Mouse (Mus musculus) left cerebral cortex, postnatal 10 days (tissue): ENCODE measurements around the gene Nusap1. TPM values are rescaled to one million over a fixed set of nuclear protein-coding genes. Genes with fewer than 3 reads are reported as not detected.
A peak's percentile ranks its signal among the peaks of the same experiment; 100 is the strongest.
"Not testable (repeated sequence)": the region's sequence is repeated elsewhere in the genome, so short reads cannot be mapped to it uniquely, and the experiment has no call there.

ENCODE experiments used
- DNase-seq, 2 experiments: peaks; one replicate each; pipeline ENCODE4 v3.0.0; 2021 to 2022; ENCODE audit warnings: low spot score in 2 of 2, mixed read lengths in 1 of 2; ENCODE audit errors: extremely low spot score in 1 of 2
- intact Hi-C: fragments of 180-260 bp; cut with DNase I; formaldehyde crosslinking; loops from one replicate; pipeline ENCODE4 v1.15.1; 2025
- total RNA-seq, 2 experiments: library from RNA; stranded (reverse); gene quantifications; 2 replicates each; pipeline ENCODE4 v1.2.3; 2021

The Nusap1 gene
- total RNA-seq, 2 experiments from 2014 or later: 1.6 to 2.2 TPM

- intact Hi-C loops: no loop called here
These were observed 3.2 kb downstream of the Nusap1 start for GRCm38 (mm10) chr2:119621302-119621701.

GRCm38 (mm10) chr2:119636781-119637180 is 18.7 kb downstream of the Nusap1 start:
- intact Hi-C loops: no loop called here
- DNase-seq: no peak

More at GRCm38 (mm10) chr2:119621302-119621701, 3.2 kb downstream of the Nusap1 start:
- DNase-seq: no peak

DNA sequence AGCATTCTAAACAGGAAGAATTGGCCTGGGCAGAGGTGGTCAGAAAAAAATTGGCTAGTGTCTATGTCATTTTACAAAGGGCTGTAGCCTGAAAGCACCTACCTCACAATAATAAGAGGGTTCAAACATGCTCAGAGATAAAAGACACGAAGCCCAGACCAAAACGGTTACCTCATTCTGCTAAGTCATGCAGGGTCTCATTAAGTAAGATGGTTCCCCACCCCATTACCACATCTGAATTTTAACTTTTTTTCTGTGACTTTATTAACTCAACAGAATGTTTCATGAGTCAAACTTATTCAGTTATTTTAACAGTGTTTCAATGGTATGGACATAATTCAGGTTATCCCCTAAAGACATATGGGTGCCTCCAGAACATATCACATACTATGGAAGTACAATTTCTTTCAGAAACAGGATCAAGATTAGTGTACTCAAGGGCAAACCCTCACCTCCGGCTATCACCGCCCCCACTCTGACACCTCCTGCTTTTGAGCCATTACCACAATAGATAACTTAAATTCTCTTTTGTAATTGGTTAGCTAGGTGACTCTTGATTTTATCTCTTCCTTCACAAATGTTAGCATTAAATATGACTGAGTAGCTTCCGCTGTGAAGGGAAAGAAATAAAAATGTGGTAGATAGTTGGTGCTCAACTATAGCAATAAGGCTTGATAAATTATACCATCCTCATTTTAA is 23.3 kb downstream of the Nusap1 start:
- intact Hi-C loops: no loop called here
- DNase-seq: no peak

- DNase-seq: no peak
- intact Hi-C loops: no loop called here
These were observed 26.2 kb downstream of the Nusap1 start for GRCm38 (mm10) chr2:119644254-119644653.

DNA sequence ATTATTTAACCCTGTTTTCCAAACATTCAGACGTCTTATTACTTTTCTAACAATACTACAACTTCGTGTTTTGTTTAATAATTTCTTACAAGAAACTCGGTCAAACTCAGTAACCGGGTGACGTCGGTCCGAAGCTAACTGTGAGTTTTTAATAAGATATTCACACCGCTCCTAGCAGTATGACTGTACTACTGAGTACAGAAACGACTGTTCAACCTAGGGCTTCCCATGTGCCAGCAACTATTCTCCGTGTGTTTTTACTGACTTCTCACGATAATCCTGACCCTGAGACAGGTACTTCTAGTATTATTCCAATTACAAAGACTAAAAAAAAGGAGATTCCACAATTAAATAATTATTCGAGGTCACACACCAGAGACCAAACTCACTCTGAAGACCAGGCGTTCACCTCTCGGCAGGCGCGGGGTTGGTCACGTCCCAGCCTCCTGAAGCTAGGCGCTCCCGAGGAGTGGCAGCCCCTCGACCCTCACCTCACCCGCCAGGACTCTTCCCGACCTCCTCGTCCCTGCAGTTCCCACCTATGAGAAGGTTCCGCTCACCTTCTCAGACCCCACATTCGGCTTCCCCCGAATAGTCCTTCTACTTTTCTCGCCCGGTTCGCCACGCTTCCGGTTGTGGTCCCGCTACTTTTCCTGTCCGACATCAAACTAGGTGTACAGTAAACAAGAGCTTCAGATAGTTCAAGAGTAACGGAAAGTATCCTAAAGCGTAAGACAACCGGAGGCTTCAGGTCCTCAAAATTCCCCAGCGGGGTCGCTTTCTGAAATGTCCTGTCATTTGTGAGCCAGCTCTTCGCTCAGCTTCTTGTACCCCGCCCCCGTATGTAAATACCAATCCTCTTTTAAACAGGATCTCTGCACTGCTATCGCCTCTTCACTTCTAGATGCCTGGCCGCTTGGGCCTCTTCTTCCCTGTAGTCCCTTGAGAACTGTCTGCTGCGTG is 44.4 kb downstream of the Nusap1 start, which contains the start of gene Ndufaf1:
Gene Ndufaf1, minus strand, starts transcription at position 608 of the 963 bp plus-strand sequence.
- DNase-seq: peak; percentile 83 to 84
- intact Hi-C loops: no loop called here

DNA sequence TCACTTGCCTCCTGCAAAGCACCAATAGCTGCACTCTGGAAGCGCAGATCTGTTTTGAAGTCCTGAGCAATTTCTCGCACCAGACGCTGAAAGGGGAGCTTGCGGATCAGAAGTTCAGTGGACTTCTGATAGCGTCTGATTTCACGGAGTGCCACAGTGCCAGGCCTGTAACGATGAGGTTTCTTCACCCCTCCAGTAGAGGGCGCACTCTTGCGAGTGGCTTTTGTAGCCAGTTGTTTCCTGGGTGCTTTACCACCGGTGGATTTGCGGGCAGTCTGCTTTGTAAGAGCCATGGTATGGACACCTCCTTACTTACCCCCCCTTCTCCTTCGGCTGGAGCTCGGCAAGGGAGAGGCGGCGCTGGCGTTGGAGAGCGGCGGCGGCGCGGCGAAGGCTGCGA is 47.6 kb downstream of the Nusap1 start:
- DNase-seq, intact Hi-C loops: not testable (repeated sequence)

DNA sequence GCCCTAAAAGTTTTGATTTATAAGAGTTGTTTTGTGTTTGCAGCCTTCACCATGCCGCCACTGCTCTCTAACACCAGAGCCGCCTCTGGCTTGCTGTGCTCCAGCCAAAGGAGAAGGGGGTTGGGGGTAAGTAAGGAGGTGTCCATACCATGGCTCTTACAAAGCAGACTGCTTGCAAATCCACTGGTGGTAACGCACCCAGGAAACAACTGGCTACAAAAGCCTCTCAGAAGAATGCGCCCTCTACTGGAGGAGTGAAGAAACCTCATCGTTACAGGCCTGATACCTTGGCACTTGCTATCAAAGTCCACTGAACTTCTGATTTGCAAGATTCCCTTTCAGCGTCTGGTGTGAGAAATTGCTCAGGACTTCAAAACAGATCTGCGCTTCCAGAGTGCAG is 50.9 kb downstream of the Nusap1 start:
- intact Hi-C loops: no loop called here
- DNase-seq: no peak

- intact Hi-C loops: no loop called here
- DNase-seq: peak; percentile 88 to 97
These were observed 56.6 kb downstream of the Nusap1 start, which contains the start of gene Rtf1 for GRCm38 (mm10) chr2:119674525-119675214. TSS of gene Rtf1 (plus strand) at chr2:119675068.

- intact Hi-C loops: no loop called here
- peak in 1 of 2 experiments; percentile 69 for DNase-seq
These were observed 57.2 kb downstream of the Nusap1 start for GRCm38 (mm10) chr2:119675215-119675784.

- DNase-seq: no peak
- intact Hi-C loops: no loop called here
These were observed 57.7 kb downstream of the Nusap1 start for GRCm38 (mm10) chr2:119675831-119676230.

GRCm38 (mm10) chr2:119683706-119684105 is 65.6 kb downstream of the Nusap1 start:
- intact Hi-C loops: no loop called here

DNA sequence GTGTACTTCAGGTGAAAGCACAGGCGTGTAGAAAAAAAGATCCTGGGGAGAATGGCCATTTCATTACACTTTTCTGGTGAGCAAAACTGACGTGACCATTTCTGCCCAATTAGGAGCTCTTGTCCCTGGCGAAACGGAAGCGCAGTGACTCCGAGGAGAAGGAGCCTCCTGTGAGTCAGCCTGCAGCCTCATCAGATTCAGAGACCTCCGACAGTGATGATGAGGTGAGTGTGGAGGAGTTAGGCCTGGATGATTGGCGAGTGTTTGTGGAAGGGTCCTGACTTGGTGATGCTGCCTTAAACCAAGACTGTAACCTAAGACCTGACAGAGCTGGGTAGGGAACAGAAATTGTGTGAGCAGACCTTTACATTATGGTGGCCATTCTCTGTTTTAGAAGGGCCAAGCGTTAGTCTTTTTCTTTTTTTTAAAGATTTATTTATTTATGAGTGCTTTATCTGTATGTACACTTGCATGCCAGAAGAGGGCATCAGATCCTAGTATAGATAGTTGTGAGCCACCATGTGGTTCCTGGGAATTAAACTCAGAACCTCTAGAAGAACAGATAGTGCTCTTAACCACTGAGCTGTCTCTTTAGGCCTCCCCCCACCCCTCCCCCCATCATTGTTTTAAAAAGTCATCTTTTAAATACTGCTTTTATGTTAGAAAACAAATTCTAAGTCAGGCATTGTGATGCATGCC is 74.1 kb downstream of the Nusap1 start:
- intact Hi-C loops: no loop called here

More at GRCm38 (mm10) chr2:119683706-119684105, 65.6 kb downstream of the Nusap1 start:
- no peak for DNase-seq

GRCm38 (mm10) chr2:119694826-119695225 is 76.7 kb downstream of the Nusap1 start:
- DNase-seq: no peak
- intact Hi-C loops: no loop called here

More for the DNA sequence above, 74.1 kb downstream of the Nusap1 start:
- DNase-seq: peak in 1 of 2 experiments; percentile 14

- no peak for DNase-seq
- intact Hi-C loops: no loop called here
These were observed 78.0 kb downstream of the Nusap1 start for GRCm38 (mm10) chr2:119696111-119696510.

GRCm38 (mm10) chr2:119698472-119698871 is 80.4 kb downstream of the Nusap1 start:
- no peak for DNase-seq
- intact Hi-C loops: no loop called here

DNA sequence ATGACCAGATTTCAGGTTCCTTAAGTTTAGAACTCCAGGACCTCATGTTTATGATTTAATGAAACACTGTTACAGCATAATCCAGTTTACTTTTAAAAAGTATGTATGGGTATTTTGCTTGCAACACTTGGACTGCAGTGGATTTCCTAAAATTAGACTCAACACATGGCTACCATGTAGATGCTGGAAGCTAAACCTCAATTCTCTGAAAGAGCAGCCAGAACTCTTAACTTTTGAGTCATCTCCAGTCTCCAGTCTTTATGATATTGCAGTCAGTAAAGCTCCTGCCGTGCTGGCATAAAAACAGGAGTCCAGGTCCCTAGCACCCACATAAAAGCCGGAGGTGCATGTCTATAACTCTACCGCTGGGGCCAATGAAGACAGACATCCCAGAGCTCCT is 81.9 kb downstream of the Nusap1 start:
- intact Hi-C loops: no loop called here
- no peak for DNase-seq
